Mouse (Mus musculus) lung, adult 18-20 months (tissue): ENCODE data around the gene Vmn1r56.
"Not testable (repeated sequence)": the region's sequence is repeated elsewhere in the genome, so short reads cannot be mapped to it uniquely, and the experiment has no call there.

ENCODE experiments used
- DNase-seq, 2 experiments: peaks; one replicate each; pipeline ENCODE4 v3.0.0; 2022; ENCODE audit warnings: mixed read lengths in 2 of 2

The Vmn1r56 gene

DNA sequence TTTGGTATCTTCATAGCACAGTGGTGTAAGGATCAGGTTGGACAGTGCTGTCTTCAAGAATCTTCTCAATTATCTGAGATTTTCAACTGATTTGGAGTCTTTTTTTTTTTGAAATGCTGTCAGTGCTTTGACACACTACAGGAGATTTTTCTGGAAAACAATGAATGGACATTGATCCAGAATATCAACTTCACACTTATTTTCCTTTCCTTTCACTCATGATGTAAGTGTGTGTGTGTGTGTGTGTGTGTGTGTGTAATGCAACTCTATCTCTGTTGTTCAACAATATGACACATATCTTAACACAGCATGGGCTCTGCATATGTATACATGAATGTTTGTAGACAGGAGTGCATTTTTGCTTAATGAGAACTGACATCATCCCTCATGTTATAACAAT, at the start of gene Vmn1r56:
Gene Vmn1r56, minus strand, starts transcription at position 101 of the 400 bp plus-strand sequence.
- DNase-seq: not testable (repeated sequence)

DNA sequence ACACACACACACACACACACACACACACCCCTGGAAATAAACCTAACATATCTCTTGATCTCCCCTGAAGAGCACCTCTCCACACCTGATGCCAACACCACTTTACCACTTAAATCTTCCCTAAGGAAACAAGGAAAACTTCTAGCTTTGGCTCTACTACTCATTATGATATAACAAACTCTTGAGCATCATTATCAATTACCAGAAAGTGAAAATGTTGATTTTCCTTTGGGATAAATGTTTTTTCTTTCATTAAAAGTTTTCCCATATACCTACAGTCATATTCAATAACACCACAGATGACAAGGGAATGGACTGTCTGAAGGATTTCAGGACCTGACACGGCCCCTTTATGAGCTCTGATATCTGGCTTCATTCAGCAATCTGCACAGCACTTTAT, 21.6 kb upstream of the Vmn1r56 start, which contains the start of gene Vmn1r57:
Gene Vmn1r57, plus strand, starts transcription at position 301 of the 400 bp plus-strand sequence.
- not testable (repeated sequence) for DNase-seq

DNA sequence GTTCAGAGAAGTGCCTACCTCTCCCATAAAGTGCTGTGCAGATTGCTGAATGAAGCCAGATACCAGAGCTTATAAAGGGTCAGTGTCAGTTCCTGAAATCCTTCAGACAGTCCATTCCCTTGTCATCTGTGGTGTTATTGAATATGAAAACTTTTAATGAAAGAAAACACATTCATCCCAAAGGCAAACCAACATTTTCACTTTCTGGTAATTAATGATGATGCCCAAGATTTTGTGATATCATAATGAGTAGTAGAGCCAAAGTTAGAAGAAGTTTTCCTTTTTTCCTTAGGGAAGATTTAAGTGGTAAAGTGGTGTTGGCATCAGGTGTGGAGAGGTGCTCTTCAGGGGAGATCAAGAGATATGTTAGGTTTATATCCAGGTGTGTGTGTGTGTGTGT, 47.0 kb downstream of the Vmn1r56 start, which contains the start of gene Vmn1r55:
Gene Vmn1r55, minus strand, starts transcription at position 101 of the 400 bp plus-strand sequence.
- DNase-seq: not testable (repeated sequence)
